15 mouse cellular contexts compared by ENCODE assay signal in genomic region chr4:129463097-129464059, GRCm38 (mm10). TPM values are rescaled to one million over a fixed set of nuclear protein-coding genes. Genes with fewer than 3 reads are reported as not detected.
DNase-seq lines count a peak whose midpoint lies in the region; ATAC-seq and TF ChIP-seq lines count a peak whose summit lies in the region.
"Had no signal": no experiment of that assay in that cellular context is flagged by ENCODE, and none has a peak within 500 bp of the region (broad histone marks: within the 10 kb centered on the region; RNA-seq: fewer than 3 reads in every experiment).

No protein-coding gene starts in this region.

- peak; percentile 97 for TF ChIP-seq EP300 in liver, postnatal 0 days (IDR thresholded peaks at IDR 0.05; ENCODE audit: low read depth)

- H3K4me3 ChIP-seq in forebrain, embryonic 12.5 days (replicated peaks): no peak overlapping the region
- no peak overlapping the region for H3K4me3 ChIP-seq in forebrain, embryonic 10.5 days
- H3K4me3 ChIP-seq in testis, adult 2 months (ENCODE audit: control insufficient read depth, low read depth, low read length): peak overlapping the region; percentile 98
- H3K4me3 ChIP-seq in liver, postnatal 0 days (ENCODE audit: low read depth, low read length): peak overlapping the region; percentile 100

- no peak for TF ChIP-seq POLR2A in testis, adult 2 months (IDR thresholded peaks at IDR 0.05; ENCODE audit: control insufficient read depth, low read depth, low read length)

- no peak overlapping the region for H3K4me2 ChIP-seq in forebrain, embryonic 12.5 days
- peak overlapping the region; percentile 79 for H3K4me2 ChIP-seq in liver, postnatal 0 days (ENCODE audit: low read depth, low read length)

- no peak for ATAC-seq in forebrain, embryonic 12.5 days (ENCODE audit: low FRiP score)
- ATAC-seq in liver, postnatal 0 days: peak; percentile 67

- peak overlapping the region; percentile 2; the same call in 1 of the 2 replicates for H3K9ac ChIP-seq in forebrain, embryonic 12.5 days
- peak overlapping the region; percentile 99 for H3K9ac ChIP-seq in liver, postnatal 0 days (replicated peaks)

- peaks cover 15% of the 10 kb centered on the region for H3K4me1 ChIP-seq in forebrain, embryonic 12.5 days
- H3K4me1 ChIP-seq in forebrain, embryonic 10.5 days: peaks cover 17% of the 10 kb centered on the region
- peaks cover 11% of the 10 kb centered on the region for H3K4me1 ChIP-seq in testis, adult 2 months (ENCODE audit: control insufficient read depth, insufficient read depth, low read length)
- peaks cover 23% of the 10 kb centered on the region; the same call in 1 of the 2 replicates for H3K4me1 ChIP-seq in liver, postnatal 0 days (ENCODE audit: insufficient read depth)

- no peak for DNase-seq in forebrain, embryonic 10.5 days (ENCODE audit: extremely low spot score, low spot score)
- no peak for DNase-seq in testis, postnatal 10 days (ENCODE audit: low spot score)
- peak; percentile 66 for DNase-seq in liver, postnatal 0 days
- no peak for DNase-seq in Muller cell, postnatal 12 days (ENCODE audit: inconsistent ontology term)
- no peak for DNase-seq in adrenal gland, postnatal 14 days
- DNase-seq in B cell, adult 2 months: no peak
- DNase-seq: adrenal gland, postnatal 25 days; cerebellum, postnatal 10 days; kidney, postnatal 25 days had no signal

- no peaks in the 10 kb centered on the region for H3K27me3 ChIP-seq in forebrain, embryonic 12.5 days
- no peaks in the 10 kb centered on the region for H3K27me3 ChIP-seq in forebrain, embryonic 10.5 days (ENCODE audit: poor library complexity, severe bottlenecking)
- H3K27me3 ChIP-seq in testis, adult 2 months (ENCODE audit: control insufficient read depth, insufficient read depth, low read length): no peaks in the 10 kb centered on the region
- no peaks in the 10 kb centered on the region for H3K27me3 ChIP-seq in liver, postnatal 0 days (ENCODE audit: insufficient read depth, low read length)

- WGBS in forebrain, embryonic 12.5 days: 83% methylated on average over 24 of the region's 24 CpGs
- 89% methylated on average over 24 of the region's 24 CpGs for WGBS in forebrain, embryonic 10.5 days
- 54% methylated on average over 24 of the region's 24 CpGs for WGBS in liver, postnatal 0 days (ENCODE audit: insufficient replicate concordance)

- H3K9me3 ChIP-seq in forebrain, embryonic 12.5 days: no peaks in the 10 kb centered on the region
- H3K9me3 ChIP-seq in forebrain, embryonic 10.5 days: no peaks in the 10 kb centered on the region
- no peaks in the 10 kb centered on the region for H3K9me3 ChIP-seq in liver, postnatal 0 days (ENCODE audit: low read length)

- H3K27ac ChIP-seq in forebrain, embryonic 12.5 days: no peak overlapping the region
- H3K27ac ChIP-seq in forebrain, embryonic 10.5 days: no peak overlapping the region
- H3K27ac ChIP-seq in testis, adult 2 months (ENCODE audit: control insufficient read depth, insufficient read depth, low read depth, low read length): no peak overlapping the region
- peak overlapping the region; percentile 99 for H3K27ac ChIP-seq in liver, postnatal 0 days (ENCODE audit: low read depth)

- H3K36me3 ChIP-seq in forebrain, embryonic 12.5 days (replicated peaks): peaks cover 36% of the 10 kb centered on the region
- H3K36me3 ChIP-seq in forebrain, embryonic 10.5 days (replicated peaks): peaks cover 45% of the 10 kb centered on the region
- peaks cover 1% of the 10 kb centered on the region; the same call in 1 of the 2 replicates for H3K36me3 ChIP-seq in testis, adult 2 months (ENCODE audit: control insufficient read depth, insufficient read depth, low read length)
- peaks cover 41% of the 10 kb centered on the region for H3K36me3 ChIP-seq in liver, postnatal 0 days (replicated peaks; ENCODE audit: insufficient read depth, low read length)

- no peak for TF ChIP-seq CTCF in testis, adult 2 months (IDR thresholded peaks at IDR 0.05; ENCODE audit: control insufficient read depth, insufficient read depth, insufficient replicate concordance, low read depth, low read length)
- no peak for TF ChIP-seq CTCF in liver, postnatal 0 days (IDR thresholded peaks at IDR 0.05; ENCODE audit: low read depth)

RNA-seq across cellular contexts. Expression of gene Bsdc1, which starts 2.0 kb away (rescaled TPM):
- 27.3 and 29.4 TPM in 2 replicates for polyA plus RNA-seq in forebrain, embryonic 12.5 days (2016; fragmentation: Nextera tagmentation; extraction: Ambion mirVana)
- polyA plus RNA-seq in forebrain, embryonic 10.5 days (2016; fragmentation: Nextera tagmentation; extraction: Ambion mirVana): 18.0 and 19.5 TPM in 2 replicates
- 35.5 and 38.2 TPM in 2 replicates for polyA plus RNA-seq in testis, adult 2 months (2012; rRNA removed)
- 37.4 and 40.7 TPM in 2 replicates for polyA plus RNA-seq in liver, postnatal 0 days (2015; fragmentation: Nextera tagmentation; extraction: Ambion mirVana)
- total RNA-seq in adrenal gland, postnatal 14 days (2021): 52.3 and 55.7 TPM in 2 replicates

RNA-seq across cellular contexts. Expression of gene Zbtb8b, which starts 22.7 kb away (rescaled TPM):
- polyA plus RNA-seq in forebrain, embryonic 12.5 days (2016; fragmentation: Nextera tagmentation; extraction: Ambion mirVana): 2.8 and 3.2 TPM in 2 replicates
- 1.4 and 2.2 TPM in 2 replicates for polyA plus RNA-seq in forebrain, embryonic 10.5 days (2016; fragmentation: Nextera tagmentation; extraction: Ambion mirVana)
- polyA plus RNA-seq in testis, adult 2 months (2012; rRNA removed): 1.0 and 1.3 TPM in 2 replicates
- 0.40 and 0.55 TPM in 2 replicates for polyA plus RNA-seq in liver, postnatal 0 days (2015; fragmentation: Nextera tagmentation; extraction: Ambion mirVana)
- total RNA-seq in adrenal gland, postnatal 14 days (2021): 0.15 and 0.30 TPM in 2 replicates

RNA-seq across cellular contexts. Expression of gene Tssk3, which starts 27.4 kb away (rescaled TPM):
- polyA plus RNA-seq in forebrain, embryonic 12.5 days (2016; fragmentation: Nextera tagmentation; extraction: Ambion mirVana): not detected in 2 replicates
- not detected in 2 replicates for polyA plus RNA-seq in forebrain, embryonic 10.5 days (2016; fragmentation: Nextera tagmentation; extraction: Ambion mirVana)
- 252 and 267 TPM in 2 replicates for polyA plus RNA-seq in testis, adult 2 months (2012; rRNA removed)
- polyA plus RNA-seq in liver, postnatal 0 days (2015; fragmentation: Nextera tagmentation; extraction: Ambion mirVana): 0.11 and 0.14 TPM in 2 replicates
- total RNA-seq in adrenal gland, postnatal 14 days (2021): not detected in 2 replicates
- total RNA-seq: adrenal gland, postnatal 25 days had no signal
- polyA plus RNA-seq: embryonic facial prominence, embryonic 14.5 days; heart, embryonic 14.5 days; lung, embryonic 16.5 days; urinary bladder, adult 2 months had no signal

RNA-seq across cellular contexts. Expression of gene Fam229a, which starts 27.6 kb away (rescaled TPM):
- polyA plus RNA-seq in forebrain, embryonic 12.5 days (2016; fragmentation: Nextera tagmentation; extraction: Ambion mirVana): not detected in 2 replicates
- not detected in 2 replicates for polyA plus RNA-seq in forebrain, embryonic 10.5 days (2016; fragmentation: Nextera tagmentation; extraction: Ambion mirVana)
- 945 and 1,232 TPM in 2 replicates for polyA plus RNA-seq in testis, adult 2 months (2012; rRNA removed)
- polyA plus RNA-seq in liver, postnatal 0 days (2015; fragmentation: Nextera tagmentation; extraction: Ambion mirVana): 0.41 and 0.88 TPM in 2 replicates
- total RNA-seq in adrenal gland, postnatal 14 days (2021): not detected in 2 replicates
- total RNA-seq: adrenal gland, postnatal 25 days had no signal
- polyA plus RNA-seq: embryonic facial prominence, embryonic 14.5 days; heart, embryonic 14.5 days; lung, embryonic 16.5 days had no signal

RNA-seq across cellular contexts. Expression of gene Marcksl1, which starts 50.0 kb away (rescaled TPM):
- 1,836 and 1,849 TPM in 2 replicates for polyA plus RNA-seq in forebrain, embryonic 12.5 days (2016; fragmentation: Nextera tagmentation; extraction: Ambion mirVana)
- polyA plus RNA-seq in forebrain, embryonic 10.5 days (2016; fragmentation: Nextera tagmentation; extraction: Ambion mirVana): 1,441 and 1,446 TPM in 2 replicates
- polyA plus RNA-seq in testis, adult 2 months (2012; rRNA removed): 55.6 and 69.9 TPM in 2 replicates
- 42.7 and 46.9 TPM in 2 replicates for polyA plus RNA-seq in liver, postnatal 0 days (2015; fragmentation: Nextera tagmentation; extraction: Ambion mirVana)
- 78.9 and 81.4 TPM in 2 replicates for total RNA-seq in adrenal gland, postnatal 14 days (2021)

Comparison
In these comparisons a context has a peak if more than half of its experiments do, and no peak if none do; other contexts are left out.
1. H3K4me3 ChIP-seq: peak in testis, adult 2 months (single experiment) and liver, postnatal 0 days (single experiment); none in forebrain, embryonic 12.5 days (single experiment) and forebrain, embryonic 10.5 days (single experiment).
2. RNA of gene Tssk3, which starts 27.4 kb away (polyA plus RNA-seq): 252 to 267 TPM in testis, adult 2 months; 0.11 to 0.14 TPM in liver, postnatal 0 days, not detected in forebrain, embryonic 12.5 days and not detected in forebrain, embryonic 10.5 days; every median in the first group is over 100 times any median in the second.